Mouse (Mus musculus) mesoderm, embryonic 11.5 days (tissue): Measurements from ENCODE around the gene A830031A19Rik.

Experiments
- DNase-seq: peaks from one replicate; pipeline ENCODE4 v3.0.0-alpha.2; 2012; ENCODE audit warnings: low read depth, low spot score

The A830031A19Rik gene

DNA sequence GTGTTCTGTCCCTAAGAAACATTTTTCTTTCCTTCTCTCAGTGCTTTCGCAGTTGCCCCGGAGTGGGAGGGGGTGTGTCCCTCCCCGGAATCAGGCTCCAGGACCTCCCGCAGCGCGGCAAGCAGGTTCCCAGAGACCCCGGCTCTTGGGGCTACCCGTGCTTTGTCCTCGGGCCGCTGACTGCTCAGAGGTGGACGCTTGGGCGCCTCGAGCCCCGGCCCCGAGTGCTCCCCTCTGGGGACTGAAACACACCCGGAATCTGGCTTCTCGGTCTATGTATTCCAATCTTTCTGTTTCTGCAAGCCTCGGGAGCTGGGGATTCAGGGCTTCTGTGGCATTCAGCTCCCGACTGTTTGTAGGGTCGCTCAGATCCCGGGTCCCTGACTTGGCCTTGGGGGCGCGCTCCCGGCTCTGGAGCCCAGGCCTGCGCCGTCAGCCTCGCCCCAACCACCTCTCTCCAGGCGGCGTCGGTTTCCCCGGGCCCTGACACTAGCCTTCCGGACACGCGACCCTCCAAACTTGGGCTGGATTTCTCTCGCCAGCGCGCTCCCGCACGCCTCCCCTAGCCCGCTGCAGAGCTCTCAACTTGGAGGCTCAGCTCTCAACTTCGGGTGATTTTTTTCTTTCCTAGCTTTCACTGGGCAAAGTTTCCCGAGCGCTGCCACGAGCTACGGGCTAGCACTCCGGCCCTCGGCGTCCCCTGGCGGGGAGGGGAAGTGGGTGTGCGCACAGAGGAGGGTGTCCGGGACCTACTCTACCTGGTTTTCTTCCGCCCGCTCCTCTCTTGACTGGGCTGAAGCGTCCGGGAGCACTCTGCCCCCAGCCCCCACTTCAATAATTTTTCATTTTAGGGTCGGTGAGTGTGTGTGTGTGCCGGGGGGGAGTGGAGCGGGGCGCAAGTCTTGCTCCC is 2.2 kb upstream of the A830031A19Rik start:
- DNase-seq: peak; percentile 70

DNA sequence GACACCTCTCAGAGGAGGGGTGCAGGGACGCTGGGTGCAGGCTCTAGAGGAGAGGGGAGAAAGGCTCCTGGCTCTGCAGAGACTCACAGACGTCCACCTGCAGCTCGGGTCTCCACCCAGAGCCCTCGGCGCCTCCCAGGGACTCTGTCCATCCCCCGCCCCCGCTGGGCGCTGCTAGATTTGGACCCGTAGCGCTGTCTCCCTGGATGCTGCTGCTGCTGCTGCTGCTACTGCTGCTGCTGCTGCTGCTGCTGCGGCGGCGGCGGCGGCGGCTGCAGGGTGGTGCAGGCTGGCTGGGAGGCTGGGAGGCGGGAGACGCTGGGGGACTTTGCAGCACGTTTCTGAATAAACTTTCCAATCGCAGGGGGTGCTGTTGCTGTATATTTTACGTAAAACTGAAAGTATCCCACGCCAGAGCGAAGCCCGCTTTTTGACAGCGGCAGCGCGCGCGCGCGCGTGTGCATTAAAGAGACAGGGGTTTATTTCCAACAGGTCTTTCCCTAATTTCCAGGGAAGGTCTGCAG is 1.3 kb upstream of the A830031A19Rik start:
- DNase-seq: peak; percentile 81

DNA sequence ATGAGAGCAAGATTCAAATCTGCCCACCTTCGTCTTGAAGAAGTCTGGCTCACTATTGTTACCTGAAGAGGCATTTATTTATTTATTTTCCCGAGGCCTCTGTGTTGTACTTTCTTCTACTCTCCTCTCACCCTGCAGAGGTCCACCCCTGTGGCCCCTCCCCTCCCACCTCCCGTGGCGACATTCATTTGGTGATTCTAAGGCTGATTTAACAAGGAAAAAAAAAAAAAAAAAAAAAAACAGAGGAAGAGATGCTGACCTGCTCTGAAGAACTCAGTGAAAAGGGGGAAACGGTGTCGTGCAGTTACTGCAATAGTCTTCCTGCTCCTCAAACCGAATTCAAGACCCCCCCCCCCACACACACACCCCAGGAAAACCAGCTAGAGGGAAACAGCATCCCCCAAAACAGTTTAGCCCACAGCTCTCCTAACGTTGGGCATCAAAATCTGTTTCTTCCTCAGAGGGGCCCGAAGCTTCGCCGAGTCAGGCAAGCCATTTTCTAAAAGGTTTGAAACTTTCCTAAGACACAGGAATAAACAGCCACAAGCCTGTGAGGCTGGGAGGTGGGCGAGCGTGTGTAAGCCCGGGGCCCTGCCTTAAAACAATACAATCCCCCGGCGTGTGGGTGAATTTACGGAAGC is 752 bp upstream of the A830031A19Rik start:
- DNase-seq: no peak

DNA sequence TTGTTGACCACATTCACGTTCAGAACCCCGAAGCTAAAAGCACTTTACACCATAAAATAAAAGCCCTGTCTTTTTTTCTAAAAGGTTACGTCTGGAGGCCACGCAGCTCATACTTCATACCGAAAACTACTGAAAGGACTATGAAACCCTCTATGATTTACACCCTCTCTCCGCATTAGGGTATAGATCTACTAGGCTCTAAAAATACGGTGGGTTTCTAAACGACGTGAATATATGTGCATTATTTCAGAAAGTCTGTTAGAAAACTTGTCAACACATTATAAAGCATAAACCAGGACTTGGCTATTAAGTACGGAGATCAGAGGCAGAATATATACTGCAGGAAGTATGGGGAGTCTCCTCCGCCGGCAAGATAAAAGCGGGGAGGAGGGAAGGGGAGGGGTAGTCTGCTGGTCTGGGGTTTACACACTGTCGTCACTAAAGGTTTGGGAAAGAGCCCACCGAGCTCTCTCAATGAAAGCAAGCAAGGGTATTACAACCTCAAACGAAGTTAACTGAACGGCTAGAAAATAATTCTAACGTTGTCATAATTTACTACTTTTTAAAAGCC is 748 bp downstream of the A830031A19Rik start:
- DNase-seq: peak; percentile 71

DNA sequence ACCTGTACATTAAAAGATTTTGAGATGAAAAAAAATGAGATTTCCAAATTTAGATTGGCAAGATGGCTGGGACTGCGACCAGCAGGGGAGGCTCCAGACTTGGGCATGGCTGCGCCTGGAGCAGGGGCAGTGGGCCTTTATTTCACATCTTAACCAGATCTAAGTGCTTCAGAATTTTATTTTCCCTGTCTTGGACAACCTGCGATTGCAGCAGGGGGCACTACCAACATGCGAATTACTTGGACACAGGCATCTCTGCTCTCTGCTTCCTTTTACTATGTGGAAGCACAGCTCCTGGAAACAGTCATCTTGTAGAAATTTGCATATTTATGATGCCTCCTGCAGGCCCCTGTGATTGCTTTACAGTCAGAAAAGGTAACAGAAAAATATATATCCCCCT is 9.5 kb downstream of the A830031A19Rik start:
- no peak for DNase-seq

DNA sequence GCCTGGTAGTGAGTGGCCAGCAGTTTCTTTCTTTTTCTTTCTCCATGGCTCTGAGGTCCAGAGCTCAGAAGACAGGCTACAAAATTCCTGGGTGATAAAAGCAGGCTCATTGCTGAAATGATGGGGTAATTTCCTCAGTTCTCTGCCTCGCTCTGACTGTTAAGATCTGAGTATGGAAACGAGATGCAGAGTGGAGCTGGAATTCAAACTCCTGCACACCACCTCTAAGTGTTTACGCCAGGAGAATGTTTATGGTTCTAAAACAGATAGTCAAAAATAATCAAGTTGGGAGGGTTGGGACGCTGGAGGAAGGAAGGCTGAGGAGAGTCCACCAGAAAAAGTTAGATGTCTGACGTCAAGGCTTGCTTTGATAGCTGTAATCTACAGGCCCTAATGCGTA is 10.6 kb downstream of the A830031A19Rik start:
- no peak for DNase-seq

DNA sequence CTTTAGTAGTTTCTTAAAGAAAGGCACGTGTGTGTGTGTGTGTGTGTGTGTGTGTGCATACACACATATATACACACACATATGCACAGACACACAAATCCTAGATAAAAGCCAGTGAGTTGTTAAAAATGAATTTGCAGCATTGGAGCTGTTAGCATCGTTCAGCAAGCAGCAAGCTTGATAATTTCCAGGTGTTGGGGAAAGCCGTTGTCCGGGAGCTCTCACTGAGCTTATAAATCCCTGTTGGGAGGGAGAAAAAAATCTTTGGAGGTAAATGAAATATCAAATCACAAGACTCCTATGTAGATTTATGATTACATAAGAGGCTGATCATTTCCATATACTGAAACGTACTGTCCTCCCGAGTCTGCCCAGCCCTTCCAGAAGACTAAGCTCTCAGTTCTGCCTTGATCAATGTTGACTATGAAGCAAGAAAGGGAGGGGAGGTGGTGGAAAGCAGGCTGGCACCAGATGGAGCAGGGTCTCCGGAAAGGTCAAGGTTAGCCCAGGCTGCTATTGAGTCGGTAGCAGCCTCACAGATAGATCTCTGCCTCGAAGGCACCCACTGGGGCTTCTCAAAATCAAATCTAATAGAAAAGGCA is 12.3 kb downstream of the A830031A19Rik start:
- peak; percentile 54 for DNase-seq

DNA sequence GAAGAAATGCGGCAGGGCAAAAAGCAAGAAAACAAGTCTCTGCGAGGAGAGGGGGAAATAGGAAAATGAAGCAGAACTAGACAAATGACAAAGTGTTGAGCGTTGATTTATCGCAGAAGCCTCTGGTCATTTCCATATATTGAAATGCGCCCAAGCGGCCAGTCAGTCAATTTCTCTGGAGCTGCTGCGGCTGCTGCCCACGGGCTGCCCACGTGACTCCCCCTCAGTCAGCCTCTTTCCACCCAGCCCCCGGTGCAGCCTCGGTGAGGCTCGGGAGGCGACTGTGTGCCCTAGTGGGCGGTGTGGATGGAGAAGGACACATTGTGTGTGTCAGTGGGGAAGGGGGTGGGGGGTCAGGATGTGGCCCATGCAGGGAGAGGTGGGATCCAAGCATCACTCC is 13.0 kb downstream of the A830031A19Rik start:
- DNase-seq: peak; percentile 68

DNA sequence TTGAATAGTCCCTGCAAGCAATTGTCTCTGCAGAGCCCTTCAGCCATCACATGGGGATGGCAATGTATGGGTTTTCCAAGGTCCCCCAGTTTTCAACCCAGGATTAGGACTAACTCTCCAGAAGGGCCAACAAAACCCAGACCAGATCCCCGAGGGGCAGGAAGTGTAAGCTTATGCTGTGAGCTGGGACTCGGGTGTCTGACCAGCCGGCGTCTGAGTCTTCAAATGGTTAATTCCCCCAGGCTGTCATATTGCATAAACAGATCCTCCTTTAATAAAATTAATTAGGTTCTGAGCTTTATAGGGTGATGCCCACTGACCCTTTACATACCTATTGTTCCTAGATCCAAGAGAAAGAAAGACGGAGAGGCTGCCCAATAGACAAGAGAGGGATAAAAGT is 14.4 kb downstream of the A830031A19Rik start:
- DNase-seq: peak; percentile 16

DNA sequence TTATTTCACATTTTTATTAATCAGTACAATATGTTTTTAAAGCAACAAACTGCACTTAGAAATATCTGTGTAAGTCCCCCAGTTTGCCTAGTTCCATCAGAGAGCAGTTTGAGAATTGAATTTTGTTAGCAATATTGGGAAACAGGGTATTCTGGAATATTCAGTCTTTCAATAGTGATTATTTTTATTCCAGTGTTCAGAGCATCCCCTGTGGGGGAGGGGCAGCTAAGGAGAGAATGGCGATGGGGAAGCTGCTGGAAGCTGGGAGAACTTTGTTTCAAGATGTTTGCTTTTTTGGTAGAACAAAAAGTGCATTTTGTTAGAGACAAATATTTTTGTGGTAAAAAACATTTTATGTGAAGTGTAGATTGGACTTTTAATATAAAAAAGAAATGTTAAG is 15.7 kb downstream of the A830031A19Rik start:
- DNase-seq: no peak

DNA sequence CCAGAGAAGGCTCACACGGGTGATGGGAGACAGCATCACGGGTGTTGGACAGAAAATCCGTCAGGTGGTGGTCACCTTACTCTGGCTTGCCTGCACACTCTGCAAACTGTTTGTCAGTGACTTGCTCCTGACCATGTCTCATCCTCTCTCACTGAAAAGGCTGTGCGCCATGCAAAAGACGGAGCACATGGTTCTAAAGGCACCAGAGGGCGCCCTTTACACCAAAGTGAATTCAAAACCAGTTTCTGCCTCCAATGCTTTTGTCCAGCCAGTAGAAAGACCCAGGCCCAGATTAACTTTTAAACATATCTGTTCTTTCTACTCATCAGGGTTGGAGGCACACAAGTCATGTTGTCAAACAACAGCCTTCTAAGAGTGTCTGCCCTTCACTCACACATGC is 22.0 kb downstream of the A830031A19Rik start:
- DNase-seq: peak; percentile 45

DNA sequence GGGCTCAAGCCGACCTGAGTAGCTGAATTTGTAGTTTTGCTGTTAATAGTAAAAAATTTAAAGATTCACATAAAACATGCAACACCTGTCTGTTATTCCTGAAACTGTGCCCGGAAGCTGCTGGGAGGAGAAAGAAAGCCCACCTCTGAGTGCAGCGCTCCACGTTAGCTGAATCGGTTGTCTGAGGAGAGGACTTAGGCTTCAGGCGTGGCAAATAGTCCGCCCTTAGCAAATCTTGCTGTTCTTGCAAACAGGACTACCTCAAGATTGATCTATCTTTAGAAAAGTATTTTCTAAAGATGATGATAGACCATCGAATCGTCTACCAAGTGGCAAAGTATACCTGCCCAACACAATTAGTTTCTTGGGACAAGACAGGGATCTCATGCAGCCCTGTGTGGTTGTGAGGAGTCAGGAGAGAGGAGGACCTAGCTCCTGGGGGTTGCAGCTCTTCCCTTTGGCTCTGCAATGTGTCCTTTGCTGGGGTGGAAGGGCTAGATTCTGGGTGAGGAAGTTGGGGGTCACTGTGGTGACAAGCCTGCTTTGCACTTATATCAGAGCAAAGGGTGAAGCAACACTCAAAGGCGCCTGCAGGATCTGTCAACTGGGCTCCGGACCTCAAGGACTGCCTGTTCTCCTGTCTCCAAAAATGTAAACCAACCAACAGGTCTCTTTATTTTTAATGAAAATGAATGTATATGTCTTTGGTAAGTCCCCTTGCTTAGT is 24.7 kb downstream of the A830031A19Rik start:
- DNase-seq: no peak

DNA sequence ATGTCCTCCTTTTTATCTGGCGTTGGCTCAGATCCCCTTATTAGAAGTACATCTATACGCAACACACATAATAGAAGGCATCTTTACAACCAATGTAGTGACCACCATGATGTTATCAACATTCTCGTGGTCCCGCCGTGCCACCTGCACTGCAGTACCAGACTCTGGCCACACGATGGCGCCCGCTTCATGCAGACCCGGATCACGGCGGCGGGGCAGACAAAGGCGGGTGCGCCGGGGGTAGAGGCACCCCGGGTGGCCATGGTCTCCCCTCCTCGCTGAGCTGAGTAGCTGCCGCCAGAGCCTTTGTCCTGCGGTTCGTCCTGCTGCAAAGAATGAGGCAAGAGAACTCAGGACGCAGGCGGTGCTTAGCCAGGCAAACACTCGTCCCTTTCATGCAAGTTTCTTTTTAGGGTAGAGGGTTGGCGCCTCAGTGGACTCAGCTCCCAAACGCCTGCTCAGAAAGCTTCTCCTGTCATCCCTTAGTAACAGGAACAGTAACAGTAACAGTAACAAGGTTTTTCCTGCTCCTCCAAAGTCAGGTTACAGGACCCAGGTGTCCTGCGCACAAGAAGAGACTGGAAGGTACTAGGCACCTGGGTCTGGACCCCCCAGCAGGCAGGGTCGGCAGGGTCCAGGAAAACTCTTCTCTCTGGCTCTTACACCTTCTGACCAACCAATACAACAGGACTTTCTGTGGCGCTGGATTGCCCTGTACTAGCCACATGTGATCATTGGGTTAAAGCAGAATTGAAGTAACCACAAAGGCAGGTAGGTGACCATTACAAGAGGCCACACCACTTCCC is 25.4 kb downstream of the A830031A19Rik start:
- peak; percentile 82 for DNase-seq

DNA sequence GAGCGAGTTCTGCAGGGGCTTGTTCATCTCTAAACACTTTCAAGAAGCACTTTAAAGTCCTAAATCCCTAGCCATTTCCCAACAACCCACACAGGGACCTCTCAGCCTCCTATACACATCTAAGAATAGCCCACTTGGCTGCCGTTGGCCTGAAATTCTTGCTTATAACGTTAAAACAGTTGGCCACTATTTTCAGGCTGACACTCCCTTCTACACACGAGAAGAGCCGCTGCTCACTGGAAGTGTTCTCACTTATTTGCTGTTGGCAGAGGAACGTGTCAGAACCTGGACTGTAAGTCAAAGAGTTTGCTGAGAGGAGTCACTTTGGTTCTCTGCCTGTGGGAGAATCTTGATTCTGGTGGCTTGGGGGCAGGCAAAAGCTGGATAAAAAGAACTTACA is 30.8 kb downstream of the A830031A19Rik start:
- DNase-seq: no peak

DNA sequence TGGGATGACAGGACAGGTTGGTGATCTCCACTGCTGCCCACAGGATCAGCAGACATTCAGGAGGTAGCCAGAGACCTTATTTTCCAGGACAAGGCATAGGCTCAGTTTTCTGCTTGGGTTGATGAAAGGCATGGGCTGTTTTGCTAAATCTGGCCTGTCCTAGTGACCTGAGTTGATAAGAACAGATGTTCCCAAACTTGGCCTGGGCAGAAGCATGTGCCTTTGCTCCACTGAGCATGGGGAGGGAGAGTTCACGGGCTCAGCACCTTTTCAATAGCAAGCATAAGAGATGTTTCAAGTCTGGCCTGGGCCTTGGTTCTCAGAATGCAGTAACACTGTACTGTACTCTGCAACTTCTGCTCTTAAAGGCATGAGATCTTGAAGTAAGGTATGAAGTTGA is 54.1 kb downstream of the A830031A19Rik start:
- DNase-seq: no peak

DNA sequence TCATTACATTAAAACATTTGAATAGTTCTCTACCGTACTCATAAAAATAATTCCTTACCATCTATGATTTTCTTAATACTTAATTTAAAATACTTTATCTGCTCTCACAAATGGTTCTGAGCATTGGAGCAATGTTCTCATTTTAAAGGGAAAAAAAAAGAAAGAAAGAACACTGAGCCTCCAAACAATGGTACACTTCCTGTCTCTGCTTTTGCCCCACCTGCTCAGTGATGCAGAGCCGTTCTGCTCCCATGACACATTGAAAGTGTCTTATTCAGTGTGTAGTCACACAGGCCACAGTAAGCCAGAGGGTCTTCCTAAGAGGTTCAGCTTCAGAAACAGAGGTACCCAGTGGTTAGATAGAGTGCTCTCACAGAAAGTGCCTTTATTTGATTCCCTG is 56.1 kb downstream of the A830031A19Rik start:
- no peak for DNase-seq

DNA sequence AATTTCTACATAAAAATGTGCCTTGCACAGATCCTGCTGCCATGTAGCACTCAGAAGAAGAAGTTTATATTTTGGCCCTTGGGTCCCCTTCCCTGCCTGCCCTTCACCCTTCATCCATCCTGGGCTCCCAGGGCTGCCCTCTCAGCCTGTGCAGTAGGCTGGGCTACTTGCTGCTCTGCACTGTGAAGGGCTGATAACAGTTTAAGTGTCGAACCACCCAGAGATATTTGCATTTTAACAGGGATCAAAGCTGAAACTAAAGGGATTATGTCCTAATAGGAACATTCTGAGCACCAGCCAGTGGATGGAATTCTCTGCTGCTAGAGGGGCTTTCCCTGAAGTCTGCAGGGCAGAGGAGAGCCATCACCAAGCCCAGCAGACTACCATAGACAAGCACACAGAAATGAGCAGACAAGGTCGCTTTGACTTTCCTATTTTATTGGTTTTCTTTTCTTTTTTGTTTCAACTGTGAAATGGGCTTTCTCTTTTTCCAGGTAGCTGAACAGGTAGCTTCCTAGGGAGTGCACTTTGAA is 58.1 kb downstream of the A830031A19Rik start:
- DNase-seq: no peak

DNA sequence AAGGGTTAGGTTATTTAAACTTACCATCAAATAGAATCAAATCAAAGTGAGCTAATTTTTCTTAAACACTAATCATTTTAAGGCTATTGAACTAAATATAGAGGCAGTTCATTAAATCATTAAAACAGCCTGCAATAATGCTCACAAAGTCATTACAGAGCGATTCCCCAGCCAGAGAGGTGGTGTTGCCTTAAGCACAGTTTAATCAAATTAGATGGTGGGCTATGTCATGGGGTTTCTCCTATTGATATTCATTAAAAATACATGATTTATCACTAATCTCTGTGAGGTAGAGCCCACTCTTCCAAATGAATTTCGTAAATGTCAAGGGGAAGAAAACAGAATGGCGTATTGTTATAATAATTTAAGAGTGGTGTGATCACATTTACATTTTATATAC is 58.8 kb downstream of the A830031A19Rik start:
- no peak for DNase-seq

DNA sequence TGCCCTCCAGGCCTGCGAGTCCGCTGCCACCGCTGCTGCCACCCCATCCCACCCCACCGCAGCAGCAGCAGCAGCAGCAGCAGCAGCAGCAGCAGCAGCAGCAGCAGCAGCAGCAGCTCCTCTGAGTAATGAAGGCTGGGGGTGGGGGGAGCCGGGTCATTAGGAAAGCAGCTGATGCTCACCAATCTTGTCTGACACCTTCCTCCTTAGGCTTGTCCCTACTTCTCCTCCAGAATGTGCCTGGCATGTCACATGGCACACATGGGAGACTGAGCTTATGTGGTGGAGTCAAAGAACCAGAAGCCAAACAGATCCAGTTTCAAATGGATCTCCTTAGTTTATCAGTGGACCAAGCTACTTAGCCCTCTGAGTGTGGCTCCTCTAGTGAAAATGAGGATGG is 60.2 kb downstream of the A830031A19Rik start:
- DNase-seq: peak; percentile 6

DNA sequence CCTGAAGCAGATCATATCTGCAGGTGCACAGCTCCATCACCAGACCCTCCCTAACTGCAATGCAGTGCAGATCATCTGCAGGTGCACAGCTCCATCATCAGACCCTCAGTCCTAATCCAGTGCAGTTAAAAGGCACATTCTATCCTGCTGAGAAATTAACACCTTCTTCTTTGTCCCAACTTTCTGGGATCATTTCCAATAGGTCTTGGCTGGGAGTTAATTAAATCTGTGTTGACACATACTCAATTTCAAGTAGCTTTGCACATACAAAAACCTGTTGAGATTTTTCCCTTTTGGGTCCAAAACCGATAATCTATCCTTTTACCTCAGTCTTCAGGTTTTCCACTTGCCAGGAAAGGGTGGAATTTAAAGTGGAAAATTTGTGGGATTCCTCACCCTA is 62.6 kb downstream of the A830031A19Rik start:
- DNase-seq: no peak
